Mouse (Mus musculus) monocyte, adult 5-6 weeks (primary cell): ENCODE data around the gene Vangl1. TPM values are rescaled to one million over a fixed set of nuclear protein-coding genes. Genes with fewer than 3 reads are reported as not detected.
"Not testable (repeated sequence)": the region's sequence is repeated elsewhere in the genome, so short reads cannot be mapped to it uniquely, and the experiment has no call there.

Source experiments
- ATAC-seq: fragments of 153-309, 156-312 bp; replicated peaks from 2 replicates; pipeline ENCODE4 v1.8.0; 2017; ENCODE audit warnings: mild to moderate bottlenecking; ENCODE audit not compliant: low TSS enrichment, insufficient number of reproducible peaks, severe bottlenecking, poor library complexity, low FRiP score
- total RNA-seq: library from RNA; stranded (forward); fragments of 200-1000, 200-491, 200-594 nt; gene quantifications from 3 replicates; pipeline ENCODE4 v1.2.3, GENCODE M21; 2017

Gene Vangl1
- total RNA-seq: 1.4 TPM in 1 of 3 replicates, not detected in the others

DNA sequence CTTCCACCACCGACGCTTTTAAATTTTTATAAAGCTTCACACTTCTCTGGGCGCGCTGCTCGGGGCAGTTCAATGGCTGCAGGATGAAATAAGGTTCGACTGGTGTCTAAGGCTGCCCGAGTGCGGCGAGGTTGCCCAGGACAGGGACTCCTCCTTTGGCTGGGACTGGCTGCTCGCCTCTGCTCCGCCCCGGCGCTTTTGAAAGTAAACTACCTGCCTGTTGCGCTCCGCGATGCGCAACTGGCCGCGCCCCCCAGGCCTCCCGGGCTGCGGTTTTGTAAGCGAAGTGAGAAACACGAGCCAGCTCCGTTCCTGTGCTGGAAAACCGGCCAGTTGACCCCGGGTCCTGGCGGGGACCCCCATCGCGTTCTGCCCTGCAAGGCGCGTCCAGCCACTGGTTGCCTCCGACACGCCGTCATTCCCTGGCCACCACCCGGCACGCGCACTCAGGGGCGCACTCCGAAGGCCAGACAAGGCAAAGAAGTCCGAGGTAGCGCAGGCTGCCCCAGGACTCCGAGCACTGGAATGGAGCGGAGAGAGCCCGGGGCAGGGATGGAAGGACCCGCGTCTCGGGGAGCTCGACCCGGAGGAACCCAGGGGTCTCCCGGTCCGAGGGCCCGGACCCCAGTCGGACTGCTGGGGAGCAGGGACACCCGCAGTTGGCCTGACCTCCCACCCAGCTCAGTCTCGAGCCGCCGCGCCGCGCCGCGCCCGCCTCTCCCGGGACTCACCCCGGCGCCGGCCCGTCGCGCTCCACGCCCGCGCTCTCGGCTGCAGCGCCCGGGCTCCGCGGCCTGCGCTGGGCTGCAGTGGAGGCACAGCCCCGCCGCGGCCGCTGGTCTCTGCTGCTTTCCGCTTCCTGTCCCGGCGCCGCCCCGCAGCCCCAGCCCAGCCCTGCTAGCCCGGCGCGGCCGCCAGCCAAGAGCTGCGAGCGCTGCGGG, at the start of gene Vangl1:
TSS of gene Vangl1 (minus strand) at position 913 of the 941 bp plus-strand sequence.
- ATAC-seq: no peak

GRCm38 (mm10) chr3:102253554-102253953, 49.1 kb upstream of the Vangl1 start:
- no peak for ATAC-seq

- ATAC-seq: no peak
Observed at GRCm38 (mm10) chr3:102252927-102253326, 48.4 kb upstream of the Vangl1 start.

DNA sequence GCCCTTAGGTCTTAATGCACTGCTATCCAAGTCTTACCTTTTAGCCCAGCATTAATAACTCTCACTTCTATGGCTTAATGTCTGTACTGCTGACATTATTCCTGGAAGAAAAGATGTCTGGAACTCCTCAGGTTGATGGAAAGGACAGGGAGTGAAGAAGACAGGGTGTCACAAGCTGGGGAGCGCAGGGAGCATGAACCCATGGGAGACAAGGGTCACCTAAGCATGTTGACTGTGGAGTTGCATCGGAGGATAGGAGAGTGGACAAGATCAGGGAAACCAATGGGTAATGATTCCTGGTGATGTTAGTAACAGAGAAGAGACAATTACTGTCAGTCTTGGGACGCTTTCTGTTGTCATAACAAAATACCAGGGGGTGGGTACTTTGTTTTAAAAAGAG, 46.4 kb upstream of the Vangl1 start:
- ATAC-seq: no peak

DNA sequence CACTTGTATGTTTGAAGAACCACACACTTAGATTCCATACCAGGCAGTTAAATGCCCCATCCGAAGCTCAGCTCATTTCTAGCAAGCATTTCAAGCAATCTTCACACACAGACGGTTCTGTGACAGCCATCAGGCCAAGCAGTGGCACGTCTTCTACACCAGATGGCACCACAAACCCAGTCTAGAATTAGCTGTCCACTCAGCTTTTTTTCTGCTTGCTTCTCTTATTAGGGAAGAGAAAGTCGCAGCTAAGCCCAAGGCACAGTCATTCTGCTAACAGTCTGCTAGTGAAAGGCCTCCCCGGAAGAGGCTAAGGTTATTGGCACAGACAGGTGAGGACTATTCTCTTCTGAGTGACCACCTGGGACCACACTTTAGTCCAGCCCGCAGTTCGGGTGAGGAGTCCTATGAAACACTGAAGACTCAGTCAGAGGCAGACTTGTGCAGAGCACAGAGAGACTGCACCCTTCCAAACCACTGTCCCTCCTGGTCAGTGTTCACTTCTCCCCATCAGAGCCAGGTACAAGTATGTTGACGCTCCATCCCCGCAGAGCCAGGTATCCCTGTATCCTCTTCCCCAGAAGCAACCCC, 45.0 kb upstream of the Vangl1 start:
- ATAC-seq: no peak

- ATAC-seq: no peak
Observed at GRCm38 (mm10) chr3:102244601-102245000, 40.1 kb upstream of the Vangl1 start.

GRCm38 (mm10) chr3:102242854-102243253, 38.4 kb upstream of the Vangl1 start:
- ATAC-seq: no peak

GRCm38 (mm10) chr3:102231418-102232134, 27.1 kb upstream of the Vangl1 start:
- no peak for ATAC-seq

DNA sequence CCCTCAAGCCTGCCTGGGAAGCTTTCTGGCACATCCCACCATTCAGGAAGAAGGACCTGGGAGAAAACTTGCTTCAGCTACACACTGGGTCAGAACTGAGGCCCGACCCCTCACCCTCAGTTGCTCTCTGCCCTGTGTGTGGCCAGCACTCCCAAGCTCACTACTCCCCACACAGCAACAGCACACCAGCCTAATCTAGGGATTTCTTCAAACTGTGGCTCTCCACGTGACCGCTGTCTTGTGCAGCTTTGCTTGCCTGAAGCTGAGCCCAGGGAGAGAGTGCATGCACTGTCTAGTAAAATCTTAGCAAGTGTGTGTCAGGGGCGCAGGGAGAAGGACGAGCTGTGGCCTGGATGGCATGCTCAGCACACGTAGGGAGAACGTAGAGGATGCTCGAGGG, 18.3 kb upstream of the Vangl1 start:
- no peak for ATAC-seq

DNA sequence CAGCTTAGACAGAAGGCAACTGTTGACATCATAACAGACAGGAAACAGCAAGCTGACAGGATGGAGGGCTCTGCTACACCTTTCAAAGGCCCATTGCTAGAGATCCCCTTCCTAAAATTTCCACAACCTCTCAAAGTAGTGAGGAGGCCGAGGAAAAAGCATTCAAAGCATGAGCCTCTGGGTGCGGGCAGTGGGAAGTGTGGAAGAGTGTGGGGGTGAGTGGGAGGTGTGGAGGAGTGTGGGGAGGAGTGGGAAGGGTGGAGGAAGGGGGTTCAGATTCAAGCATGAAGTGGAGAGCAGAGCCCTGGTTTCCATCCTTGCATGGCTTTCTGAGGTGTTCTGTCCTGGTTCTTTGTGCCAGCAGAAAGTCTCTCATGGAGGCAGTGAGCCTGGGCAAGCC, 13.8 kb upstream of the Vangl1 start:
- no peak for ATAC-seq

DNA sequence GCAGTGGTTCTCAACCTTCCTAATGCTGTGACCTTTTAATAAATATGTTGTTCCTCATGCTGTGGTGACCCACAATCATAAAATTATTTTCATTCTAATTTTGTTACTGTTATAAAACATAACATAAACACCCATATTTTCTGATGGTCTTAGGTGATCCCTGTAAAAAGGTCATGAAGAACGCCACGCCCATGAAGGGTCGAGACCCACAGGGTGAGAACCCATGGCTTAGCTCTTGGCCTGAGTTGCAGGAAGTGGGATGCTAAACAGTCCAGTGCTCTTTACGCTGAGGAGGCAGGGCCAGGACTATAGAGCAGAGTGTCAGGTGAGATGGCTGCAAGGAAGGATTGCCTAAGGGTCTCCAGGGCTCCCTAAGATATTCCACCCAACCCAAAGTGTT, 10.2 kb upstream of the Vangl1 start:
- no peak for ATAC-seq

DNA sequence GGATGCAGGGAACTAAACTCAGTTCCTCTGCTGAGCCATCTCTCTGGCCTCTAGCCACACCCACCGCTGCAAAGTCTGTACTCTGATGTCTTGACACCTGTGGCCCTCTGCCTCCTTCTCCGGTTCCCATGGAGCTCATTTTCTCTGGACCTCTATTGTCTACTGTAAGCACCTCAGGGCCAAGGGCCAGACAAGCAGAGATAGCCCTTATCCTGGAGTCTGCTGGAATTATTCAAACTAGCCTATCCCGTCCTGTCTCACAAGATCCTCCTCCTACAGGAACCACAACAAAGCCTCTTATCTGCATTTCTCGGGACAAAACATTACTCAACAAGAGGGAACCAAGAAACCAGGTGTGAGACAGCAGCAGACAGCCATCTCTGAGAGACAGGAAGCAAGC, 9.8 kb upstream of the Vangl1 start:
- no peak for ATAC-seq

- ATAC-seq: no peak
Observed at GRCm38 (mm10) chr3:102212896-102213295, 8.4 kb upstream of the Vangl1 start.

- no peak for ATAC-seq
Observed at GRCm38 (mm10) chr3:102212336-102212735, 7.8 kb upstream of the Vangl1 start.

DNA sequence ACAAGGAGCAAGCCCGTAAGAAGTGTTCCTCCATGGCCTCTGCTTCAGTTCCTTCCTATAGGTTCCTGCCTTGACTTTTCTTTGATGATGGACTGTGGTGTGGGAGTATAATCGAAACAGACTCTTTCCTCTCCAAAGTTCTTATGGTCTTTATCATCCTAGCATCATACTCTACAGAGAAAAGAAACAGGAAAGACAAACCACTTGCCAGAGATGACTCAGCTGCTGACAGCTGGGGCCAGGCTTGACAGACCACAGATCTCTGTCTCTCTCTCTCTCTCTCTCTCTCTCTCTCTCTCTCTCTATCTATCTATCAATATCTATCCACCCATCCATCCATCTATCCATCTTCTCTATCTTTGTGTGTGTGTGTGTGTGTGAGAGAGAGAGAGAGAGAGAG, 6.8 kb upstream of the Vangl1 start:
- no peak for ATAC-seq

GRCm38 (mm10) chr3:102210775-102211174, 6.3 kb upstream of the Vangl1 start:
- ATAC-seq: no peak

DNA sequence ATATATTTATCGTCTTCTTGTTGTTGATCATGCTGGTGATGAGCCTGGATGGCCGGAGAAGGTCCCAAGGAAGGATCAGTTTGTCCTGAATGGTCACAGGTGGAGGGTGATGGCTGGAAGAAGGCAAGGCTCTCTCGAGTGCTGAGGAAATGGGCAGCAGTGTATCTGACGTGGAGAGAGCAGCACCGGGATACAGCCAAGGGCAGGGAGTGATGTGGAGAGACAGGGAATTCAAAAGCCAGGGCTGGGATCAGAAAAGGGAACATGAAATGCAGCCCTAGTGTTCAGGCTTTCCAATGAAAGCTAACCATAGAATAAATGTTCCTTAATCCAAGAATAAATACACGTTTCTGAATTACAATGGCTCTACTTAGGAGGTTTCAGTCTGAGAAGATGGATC, 4.4 kb upstream of the Vangl1 start:
- ATAC-seq: no peak

- ATAC-seq: no peak
Observed at GRCm38 (mm10) chr3:102205458-102205830, 951 bp upstream of the Vangl1 start.

DNA sequence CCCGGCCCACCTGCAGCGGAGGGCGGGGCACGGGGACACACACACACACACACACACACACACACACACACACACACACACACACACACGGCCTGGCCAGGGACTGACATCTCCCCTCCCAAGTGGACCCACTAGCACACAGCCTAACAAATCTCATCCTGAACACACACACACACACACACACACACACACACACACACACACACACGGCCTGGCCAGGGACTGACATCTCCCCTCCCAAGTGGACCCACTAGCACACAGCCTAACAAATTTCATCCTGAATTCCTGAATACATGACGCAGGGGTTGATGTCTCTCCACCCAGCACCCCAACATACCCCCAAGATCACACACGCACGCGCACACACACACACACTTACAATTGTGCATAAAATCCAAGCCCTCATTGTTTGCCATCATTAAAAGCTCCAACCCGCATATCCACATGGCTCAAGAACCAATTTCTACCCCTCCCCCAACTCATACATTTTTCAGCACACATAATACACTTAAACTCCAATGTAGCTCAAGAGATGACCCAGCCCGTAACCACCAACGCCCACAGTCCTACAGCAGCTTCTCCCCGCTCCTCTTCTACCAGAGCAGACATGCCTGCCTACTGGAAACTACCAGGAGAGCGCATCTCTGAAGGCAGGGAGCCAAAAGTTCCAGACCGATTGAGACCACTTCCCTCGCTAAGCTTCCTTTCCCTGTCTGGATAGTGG, 403 bp upstream of the Vangl1 start:
- not testable (repeated sequence) for ATAC-seq
